Mouse (Mus musculus) midbrain, embryonic 15.5 days (tissue): ENCODE measurements around the gene Paqr7. TPM values are rescaled to one million over a fixed set of nuclear protein-coding genes. Genes with fewer than 3 reads are reported as not detected.
"Not testable (repeated sequence)": the region's sequence is repeated elsewhere in the genome, so short reads cannot be mapped to it uniquely, and the experiment has no call there.

Experiments used
- ATAC-seq: fragments of 200-750 bp; cut with Nextera tagmentation; replicated peaks from 2 replicates; pipeline ENCODE4 v1.8.0; 2017; ENCODE audit warnings: moderate TSS enrichment
- H3K27ac ChIP-seq: fragments of 300-500 bp; sonication (generic); 2 replicates; pipeline ENCODE4 v1.5.1; 2015; ENCODE audit warnings: mild to moderate bottlenecking, inconsistent platforms
- H3K27me3 ChIP-seq: fragments of 300-500 bp; sonication (generic); replicated peaks from 2 replicates; pipeline ENCODE4 v1.6.1; 2015; ENCODE audit warnings: inconsistent platforms
- H3K36me3 ChIP-seq: fragments of 300-500 bp; sonication (generic); replicated peaks from 2 replicates; pipeline ENCODE4 v1.6.1; 2015; ENCODE audit warnings: inconsistent platforms
- H3K4me1 ChIP-seq: fragments of 300-500 bp; sonication (generic); 2 replicates; pipeline ENCODE4 v1.6.1; 2015; ENCODE audit warnings: inconsistent platforms
- H3K4me2 ChIP-seq: fragments of 300-500 bp; sonication (generic); 2 replicates; pipeline ENCODE4 v1.6.1; 2015; ENCODE audit warnings: inconsistent platforms, mild to moderate bottlenecking, moderate library complexity
- H3K4me3 ChIP-seq: fragments of 300-500 bp; sonication (generic); 2 replicates; pipeline ENCODE4 v1.5.1; 2015; ENCODE audit warnings: mild to moderate bottlenecking, inconsistent platforms
- H3K9ac ChIP-seq: fragments of 300-500 bp; sonication (generic); 2 replicates; pipeline ENCODE4 v1.6.1; 2015; ENCODE audit warnings: mild to moderate bottlenecking, inconsistent platforms
- H3K9me3 ChIP-seq: fragments of 300-500 bp; sonication (generic); 2 replicates; pipeline ENCODE4 v1.6.1; 2016; ENCODE audit warnings: inconsistent platforms
- WGBS: fragments of 180-500 bp; shearing (Covaris S2); methylation state at CpG from one replicate; pipeline ENCODE4 v1.1.7; 2015; ENCODE audit warnings: mixed read lengths; 5-methylcytosine and 5-hydroxymethylcytosine counted together
- polyA plus RNA-seq: library from polyadenylated mRNA; unstranded; fragments of >200 nt; fragmentation: Nextera tagmentation; extraction: Ambion mirVana; gene quantifications from 2 replicates; pipeline ENCODE4 v1.2.1, GENCODE M21; 2015

Gene Paqr7
- polyA plus RNA-seq, 1 experiment from 2014 or later: 22.6 TPM

DNA sequence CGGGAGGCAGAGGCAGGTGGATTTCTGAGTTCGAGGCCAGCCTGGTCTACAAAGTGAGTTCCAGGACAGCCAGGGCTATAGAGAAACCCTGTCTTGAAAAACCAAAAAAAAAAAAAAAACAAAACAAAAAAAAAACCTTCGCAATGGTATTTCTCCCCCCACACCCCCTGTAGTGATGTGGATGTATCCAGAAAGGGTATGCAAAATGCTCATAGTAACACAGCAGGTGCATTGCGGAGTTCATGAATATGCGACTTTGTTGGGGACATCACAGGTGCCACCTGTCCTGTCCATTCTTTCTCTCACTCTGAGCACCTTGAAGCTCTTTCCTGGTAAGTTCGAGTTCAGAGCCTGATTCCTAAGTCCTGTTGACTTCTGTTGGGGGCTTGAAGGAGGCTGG, 2.3 kb upstream of the Paqr7 start:
- H3K4me1 ChIP-seq: peaks cover 33% of the 10 kb centered on the region
- H3K36me3 ChIP-seq, H3K27me3 ChIP-seq, H3K4me2 ChIP-seq, ATAC-seq, H3K4me3 ChIP-seq, H3K9ac ChIP-seq, H3K9me3 ChIP-seq: not testable (repeated sequence)
- 92% methylated on average over 6 of the region's 6 CpGs for WGBS
- 0 out of 2 replicates have a peak overlapping the region, but pooled peaks have one; percentile 56 for H3K27ac ChIP-seq

DNA sequence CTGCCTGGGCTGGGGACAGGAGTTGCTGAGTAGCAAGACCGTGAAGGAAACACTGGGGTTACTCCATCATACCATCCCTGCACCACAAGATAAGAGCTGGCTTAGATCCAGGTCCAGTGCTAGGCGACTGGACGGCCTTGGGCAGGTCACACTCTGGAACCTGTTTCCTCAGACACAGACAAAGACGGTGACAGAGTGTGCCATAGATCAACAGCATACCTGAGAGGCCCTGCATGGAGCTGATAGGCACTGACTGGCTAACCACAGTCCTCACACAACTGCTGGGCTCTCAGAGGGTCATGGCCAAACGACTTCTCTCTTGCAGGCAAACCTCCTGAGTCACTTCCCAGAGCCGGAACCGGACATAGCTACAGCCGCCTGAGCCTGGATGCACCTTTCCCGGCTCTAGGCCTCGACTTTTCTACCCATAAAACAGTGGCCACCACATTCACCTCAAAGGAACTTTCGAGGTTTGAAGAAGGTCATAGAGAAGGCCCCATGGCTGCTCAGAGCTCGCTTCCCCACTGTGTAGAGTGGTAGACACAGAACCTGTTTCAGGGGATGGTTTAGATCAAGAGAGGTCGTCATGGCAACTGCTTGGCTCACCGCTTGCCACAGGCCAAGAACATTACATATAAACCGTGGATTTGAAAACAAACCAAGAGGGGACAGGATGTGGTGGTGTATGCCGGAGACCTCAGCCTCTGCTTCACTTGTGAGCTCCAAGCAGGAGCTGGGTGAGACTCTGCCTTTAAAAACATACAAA, 1.5 kb upstream of the Paqr7 start:
- ATAC-seq: no peak
- Histone ChIP-seq H3K4me1 (peaks cover 33% of the 10 kb centered on the region), H3K27me3 (no peaks in the 10 kb centered on the region)

GRCm38 (mm10) chr4:134495546-134495923, 962 bp upstream of the Paqr7 start:
- no peaks in the 10 kb centered on the region for H3K9me3 ChIP-seq
- H3K36me3 ChIP-seq: no peaks in the 10 kb centered on the region
- H3K4me2 ChIP-seq: no peak overlapping the region
- H3K4me1 ChIP-seq: peaks cover 33% of the 10 kb centered on the region
- 64% methylated on average over 5 of the region's 5 CpGs for WGBS
- no peak for ATAC-seq
- no peaks in the 10 kb centered on the region for H3K27me3 ChIP-seq
- no peak overlapping the region for H3K27ac ChIP-seq
- H3K4me3 ChIP-seq: no peak overlapping the region
- H3K9ac ChIP-seq: no peak overlapping the region

More for the DNA sequence above, 1.5 kb upstream of the Paqr7 start:
- Histone ChIP-seq H3K4me2 (no peak overlapping the region), H3K9ac (no peak overlapping the region), H3K4me3 (no peak overlapping the region), H3K27ac (peak overlapping the region; percentile 56), H3K36me3 (no peaks in the 10 kb centered on the region), H3K9me3 (no peaks in the 10 kb centered on the region)
- 60% methylated on average over 16 of the region's 16 CpGs for WGBS

GRCm38 (mm10) chr4:134497223-134497622, 726 bp downstream of the Paqr7 start:
- H3K4me3 ChIP-seq: peak overlapping the region; percentile 58
- peaks cover 33% of the 10 kb centered on the region for H3K4me1 ChIP-seq
- peak overlapping the region; percentile 71 for H3K27ac ChIP-seq
- ATAC-seq: peak; percentile 61
- 9% methylated on average over 6 of the region's 6 CpGs for WGBS
- H3K36me3 ChIP-seq: no peaks in the 10 kb centered on the region
- H3K9ac ChIP-seq: peak overlapping the region; percentile 73
- H3K27me3 ChIP-seq: no peaks in the 10 kb centered on the region
- H3K9me3 ChIP-seq: no peaks in the 10 kb centered on the region
- H3K4me2 ChIP-seq: peak overlapping the region; percentile 97

- H3K27ac ChIP-seq: peak overlapping the region; percentile 71
- H3K4me1 ChIP-seq: peaks cover 33% of the 10 kb centered on the region
- H3K4me2 ChIP-seq: peak overlapping the region; percentile 97
- no peak for ATAC-seq
- WGBS: 67% methylated on average over 12 of the region's 12 CpGs
- no peaks in the 10 kb centered on the region for H3K36me3 ChIP-seq
- 0 out of 2 replicates have a peak overlapping the region, but pooled peaks have one; percentile 26 for H3K9ac ChIP-seq
- H3K9me3 ChIP-seq: no peaks in the 10 kb centered on the region
- H3K27me3 ChIP-seq: no peaks in the 10 kb centered on the region
- peak overlapping the region; percentile 58 for H3K4me3 ChIP-seq
Observed at GRCm38 (mm10) chr4:134497986-134498731, 1.7 kb downstream of the Paqr7 start.

DNA sequence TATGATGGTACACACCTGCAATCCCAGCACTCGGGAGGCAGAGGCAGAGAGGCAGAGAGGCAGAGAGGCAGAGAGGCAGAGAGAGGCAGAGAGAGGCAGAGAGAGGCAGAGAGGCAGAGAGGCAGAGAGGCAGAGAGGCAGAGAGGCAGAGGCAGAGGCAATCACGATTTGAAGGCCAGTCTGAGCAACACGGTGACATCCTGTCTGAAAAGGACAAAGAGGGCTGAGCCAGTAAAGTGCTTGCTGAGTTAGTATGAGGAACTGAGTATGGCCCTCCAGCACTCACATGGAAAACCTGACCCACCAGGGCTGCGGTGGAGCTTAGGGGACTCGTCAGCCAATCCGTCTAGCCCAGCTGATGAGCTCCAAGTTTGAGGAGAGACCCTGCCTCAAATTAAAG, 2.5 kb downstream of the Paqr7 start:
- not testable (repeated sequence) for H3K27ac ChIP-seq, H3K4me2 ChIP-seq
- 88% methylated on average over 6 of the region's 6 CpGs for WGBS

DNA sequence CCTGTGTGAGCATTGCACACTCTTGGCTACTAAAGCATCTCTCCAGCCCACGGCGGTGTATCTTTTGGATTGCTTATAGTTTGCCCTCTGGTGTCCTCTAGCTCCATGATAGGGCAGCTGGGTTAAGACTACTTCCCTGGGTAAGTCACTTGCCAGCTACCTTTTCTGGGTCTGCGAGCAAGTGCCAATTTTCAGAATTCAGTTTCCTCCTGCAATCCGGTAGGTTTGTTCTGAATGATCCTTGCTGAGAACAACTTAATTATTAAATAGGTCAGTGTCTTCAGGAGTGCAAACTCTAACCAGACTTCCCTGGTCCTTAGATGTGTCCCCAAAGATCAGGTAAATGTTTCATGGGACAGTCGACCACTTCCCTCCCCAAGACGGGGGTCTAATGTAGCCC, 4.6 kb downstream of the Paqr7 start:
- 93% methylated on average over 6 of the region's 6 CpGs for WGBS
- no peak for ATAC-seq

More for the DNA sequence above, 2.5 kb downstream of the Paqr7 start:
- H3K9ac ChIP-seq, H3K4me3 ChIP-seq, H3K27me3 ChIP-seq, ATAC-seq, H3K36me3 ChIP-seq, H3K9me3 ChIP-seq: not testable (repeated sequence)
- peaks cover 33% of the 10 kb centered on the region for H3K4me1 ChIP-seq

GRCm38 (mm10) chr4:134503686-134504357, 7.3 kb downstream of the Paqr7 start:
- no peaks in the 10 kb centered on the region for H3K4me1 ChIP-seq
- H3K36me3 ChIP-seq: no peaks in the 10 kb centered on the region
- no peak overlapping the region for H3K4me2 ChIP-seq

More for the DNA sequence above, 4.6 kb downstream of the Paqr7 start:
- Histone ChIP-seq H3K4me1 (peaks cover 17% of the 10 kb centered on the region), H3K27ac (no peak overlapping the region), H3K27me3 (no peaks in the 10 kb centered on the region), H3K36me3 (no peaks in the 10 kb centered on the region), H3K9me3 (no peaks in the 10 kb centered on the region), H3K4me3 (no peak overlapping the region), H3K4me2 (no peak overlapping the region), H3K9ac (no peak overlapping the region)

DNA sequence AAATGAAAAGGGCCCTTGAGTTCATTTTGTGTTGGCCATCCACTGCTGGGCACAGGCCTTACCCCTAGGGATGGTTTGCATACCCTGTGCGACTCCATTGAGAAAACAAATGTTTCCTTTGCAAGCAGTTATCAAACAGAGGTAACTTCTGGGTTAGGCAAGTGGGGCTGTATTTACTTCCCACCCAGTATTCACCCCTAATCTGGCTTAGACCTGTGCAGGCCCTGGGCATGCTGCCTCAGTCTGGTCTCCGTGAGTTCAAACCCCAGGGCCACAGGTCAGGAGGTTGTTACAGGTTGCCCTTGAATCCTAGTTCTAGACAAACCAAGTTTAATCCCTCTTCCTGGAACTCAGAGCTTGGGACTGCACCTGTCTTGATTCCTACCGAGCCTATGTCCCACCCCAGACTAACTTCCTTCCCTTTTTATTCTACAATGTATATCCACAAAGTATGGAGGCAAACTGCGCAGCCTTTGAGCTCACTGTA, 8.8 kb downstream of the Paqr7 start:
- ATAC-seq: no peak
- Histone ChIP-seq H3K9me3 (no peaks in the 10 kb centered on the region), H3K4me1 (no peaks in the 10 kb centered on the region; the same call in 1 of the 2 replicates), H3K4me2 (no peak overlapping the region), H3K36me3 (no peaks in the 10 kb centered on the region), H3K4me3 (no peak overlapping the region), H3K27me3 (no peaks in the 10 kb centered on the region), H3K27ac (no peak overlapping the region), H3K9ac (no peak overlapping the region)
- 90% methylated on average over 4 of the region's 4 CpGs for WGBS

More at GRCm38 (mm10) chr4:134503686-134504357, 7.3 kb downstream of the Paqr7 start:
- WGBS: 89% methylated on average over 4 of the region's 4 CpGs
- Histone ChIP-seq H3K9me3 (no peaks in the 10 kb centered on the region), H3K4me3 (no peak overlapping the region), H3K27me3 (no peaks in the 10 kb centered on the region), H3K9ac (no peak overlapping the region), H3K27ac (no peak overlapping the region)
- no peak for ATAC-seq

- Histone ChIP-seq H3K4me2 (no peak overlapping the region), H3K27ac (no peak overlapping the region), H3K4me1 (peaks cover 2% of the 10 kb centered on the region), H3K27me3 (no peaks in the 10 kb centered on the region), H3K4me3 (no peak overlapping the region), H3K36me3 (no peaks in the 10 kb centered on the region), H3K9ac (no peak overlapping the region), H3K9me3 (no peaks in the 10 kb centered on the region)
- WGBS: 76% methylated on average over 3 of the region's 4 CpGs
- ATAC-seq: no peak
Observed at GRCm38 (mm10) chr4:134505966-134506594, 9.6 kb downstream of the Paqr7 start.

GRCm38 (mm10) chr4:134506713-134507112, 10.2 kb downstream of the Paqr7 start:
- 85% methylated on average over 19 of the region's 19 CpGs for WGBS
- no peak for ATAC-seq
- Histone ChIP-seq H3K9me3 (no peaks in the 10 kb centered on the region), H3K4me1 (peaks cover 6% of the 10 kb centered on the region), H3K27me3 (no peaks in the 10 kb centered on the region), H3K9ac (no peak overlapping the region), H3K4me3 (no peak overlapping the region), H3K27ac (no peak overlapping the region), H3K36me3 (no peaks in the 10 kb centered on the region), H3K4me2 (no peak overlapping the region)

GRCm38 (mm10) chr4:134510396-134510795, 13.9 kb downstream of the Paqr7 start:
- Histone ChIP-seq H3K4me3 (no peak overlapping the region), H3K9me3 (no peaks in the 10 kb centered on the region), H3K27ac (no peak overlapping the region), H3K9ac (no peak overlapping the region), H3K36me3 (no peaks in the 10 kb centered on the region), H3K27me3 (no peaks in the 10 kb centered on the region), H3K4me2 (peak overlapping the region; percentile 91), H3K4me1 (peaks cover 6% of the 10 kb centered on the region)
- WGBS: 80% methylated on average over 4 of the region's 4 CpGs
- ATAC-seq: peak; percentile 49
